In genomic region chr5:136872417-136872816, GRCm38 (mm10) we compare ENCODE assay signal across 29 mouse cellular contexts. TPM values are rescaled to one million over a fixed set of nuclear protein-coding genes. Genes with fewer than 3 reads are reported as not detected.
DNase-seq lines count a peak whose midpoint lies in the region; ATAC-seq and TF ChIP-seq lines count a peak whose summit lies in the region.
"Had no signal": no experiment of that assay in that cellular context is flagged by ENCODE, and none has a peak within 500 bp of the region (broad histone marks: within the 10 kb centered on the region; RNA-seq: fewer than 3 reads in every experiment).

No protein-coding gene starts in this region.

- no peaks in the 10 kb centered on the region for H3K79me2 ChIP-seq in C2C12 (ENCODE audit: control insufficient read depth, insufficient read depth)

- peak; percentile 34 for DNase-seq in gastrocnemius, postnatal 10 days
- DNase-seq in limb, embryonic 14.5 days (ENCODE audit: low spot score), result peak; percentile 18
- no peak for DNase-seq in forebrain, embryonic 10.5 days (ENCODE audit: extremely low spot score, low spot score)
- DNase-seq in left cerebral cortex, postnatal 25 days (ENCODE audit: low spot score in 2 of 2), result no peak
- no peak for DNase-seq in adrenal gland, adult (ENCODE audit: inconsistent age in 2 of 2, low spot score in 1 of 2)
- DNase-seq: adrenal gland, adult 8-10 months; cerebellum, adult 2 months; cerebellum, postnatal 14 days; heart, postnatal 10 days; kidney, adult 9 months; kidney, postnatal 14 days; left cerebral cortex, postnatal 4 days; lung, postnatal 36 days; retina, postnatal 1 day; right cerebral cortex, postnatal 14 days; thymus, postnatal 14 days had no signal

- H3K79me3 ChIP-seq in C2C12 (ENCODE audit: low read depth), result no peaks in the 10 kb centered on the region

- peaks cover 36% of the 10 kb centered on the region for H3K4me1 ChIP-seq in embryonic facial prominence, embryonic 13.5 days
- peaks cover 13% of the 10 kb centered on the region for H3K4me1 ChIP-seq in limb, embryonic 14.5 days (ENCODE audit: control insufficient read depth, insufficient read depth, low read length)
- peaks cover 28% of the 10 kb centered on the region for H3K4me1 ChIP-seq in forebrain, embryonic 10.5 days
- H3K4me1 ChIP-seq: forebrain, embryonic 15.5 days; megakaryocyte, embryonic 14.5 days; stomach, embryonic 15.5 days had no signal

- H3K9me3 ChIP-seq in embryonic facial prominence, embryonic 13.5 days, result no peaks in the 10 kb centered on the region
- H3K9me3 ChIP-seq in limb, embryonic 14.5 days (ENCODE audit: control insufficient read depth, low read length), result no peaks in the 10 kb centered on the region
- no peaks in the 10 kb centered on the region for H3K9me3 ChIP-seq in forebrain, embryonic 10.5 days
- H3K9me3 ChIP-seq: forebrain, embryonic 15.5 days; heart, embryonic 13.5 days; midbrain, embryonic 12.5 days; stomach, embryonic 15.5 days had no signal

- H3K27me3 ChIP-seq in C2C12 (ENCODE audit: control insufficient read depth, insufficient read depth, insufficient read length), result no peaks in the 10 kb centered on the region
- H3K27me3 ChIP-seq in embryonic facial prominence, embryonic 13.5 days, result no peaks in the 10 kb centered on the region
- no peaks in the 10 kb centered on the region for H3K27me3 ChIP-seq in limb, embryonic 14.5 days (ENCODE audit: control insufficient read depth, insufficient read depth, low read length)
- no peaks in the 10 kb centered on the region for H3K27me3 ChIP-seq in forebrain, embryonic 10.5 days (ENCODE audit: poor library complexity, severe bottlenecking)
- H3K27me3 ChIP-seq: forebrain, embryonic 15.5 days; heart, embryonic 13.5 days; midbrain, embryonic 12.5 days; stomach, embryonic 15.5 days had no signal

- no peak overlapping the region for H3ac ChIP-seq in C2C12 (ENCODE audit: control insufficient read depth, insufficient read length, low read depth)

- H3K27ac ChIP-seq in embryonic facial prominence, embryonic 13.5 days, result peak overlapping the region; percentile 60
- no peak overlapping the region for H3K27ac ChIP-seq in limb, embryonic 14.5 days (replicated peaks; ENCODE audit: low read depth, low read length)
- no peak overlapping the region for H3K27ac ChIP-seq in forebrain, embryonic 10.5 days
- H3K27ac ChIP-seq: forebrain, embryonic 15.5 days; heart, embryonic 13.5 days; hindbrain, embryonic 14.5 days; midbrain, embryonic 12.5 days; stomach, embryonic 15.5 days had no signal

- TF ChIP-seq CTCF in C2C12 (IDR thresholded peaks at IDR 0.05; ENCODE audit: control insufficient read depth, insufficient read depth, insufficient read length), result no peak

- H3K36me3 ChIP-seq in C2C12 (ENCODE audit: control insufficient read depth, insufficient read depth), result no peaks in the 10 kb centered on the region
- peaks cover 30% of the 10 kb centered on the region for H3K36me3 ChIP-seq in embryonic facial prominence, embryonic 13.5 days
- H3K36me3 ChIP-seq in limb, embryonic 14.5 days (ENCODE audit: control insufficient read depth, insufficient read depth, low read length), result peaks cover 16% of the 10 kb centered on the region
- peaks cover 11% of the 10 kb centered on the region for H3K36me3 ChIP-seq in forebrain, embryonic 10.5 days (replicated peaks)
- H3K36me3 ChIP-seq: forebrain, embryonic 15.5 days; heart, embryonic 13.5 days; midbrain, embryonic 12.5 days; stomach, embryonic 15.5 days had no signal

- TF ChIP-seq POLR2A in limb, embryonic 14.5 days (IDR thresholded peaks at IDR 0.05; ENCODE audit: borderline replicate concordance, extremely low read depth, insufficient read depth, insufficient read length), result no peak

- intact Hi-C loops in left cerebral cortex, postnatal 25 days (cut with DNase I), result loop anchor here (5.0 kb wide), 1 partner anchor 65 kb away; no protein-coding TSS in a partner anchor

- ATAC-seq in embryonic facial prominence, embryonic 13.5 days (ENCODE audit: insufficient number of reproducible peaks, insufficient read depth, low FRiP score, low TSS enrichment, low read depth), result no peak
- ATAC-seq in limb, embryonic 14.5 days (ENCODE audit: low FRiP score, low read depth), result peak; percentile 42
- ATAC-seq in frontal cortex, adult (ENCODE audit: low TSS enrichment), result no peak
- ATAC-seq: CD4-positive, CD25-positive, alpha-beta regulatory T cell, adult 4 months; forebrain, embryonic 15.5 days; intestine, postnatal 0 days had no signal

- WGBS in embryonic facial prominence, embryonic 13.5 days, result 68% methylated on average over 8 of the region's 8 CpGs
- 85% methylated on average over 8 of the region's 8 CpGs for WGBS in limb, embryonic 14.5 days
- WGBS in forebrain, embryonic 10.5 days, result 83% methylated on average over 8 of the region's 8 CpGs

- H3K4me3 ChIP-seq in C2C12 (ENCODE audit: insufficient read depth, poor library complexity, severe bottlenecking), result no peak overlapping the region
- no peak overlapping the region for H3K4me3 ChIP-seq in embryonic facial prominence, embryonic 13.5 days
- no peak overlapping the region for H3K4me3 ChIP-seq in limb, embryonic 14.5 days (replicated peaks; ENCODE audit: low read length)
- H3K4me3 ChIP-seq in forebrain, embryonic 10.5 days, result no peak overlapping the region
- H3K4me3 ChIP-seq: forebrain, embryonic 15.5 days; heart, embryonic 13.5 days; megakaryocyte, embryonic 14.5 days; midbrain, embryonic 12.5 days; stomach, embryonic 15.5 days had no signal

- H3K9ac ChIP-seq in embryonic facial prominence, embryonic 13.5 days, result no peak overlapping the region
- no peak overlapping the region for H3K9ac ChIP-seq in limb, embryonic 14.5 days (ENCODE audit: low read depth, low read length, severe bottlenecking)
- H3K9ac ChIP-seq: forebrain, embryonic 15.5 days; heart, embryonic 13.5 days; hindbrain, embryonic 14.5 days; midbrain, embryonic 12.5 days; stomach, embryonic 15.5 days had no signal

- no peak overlapping the region for H3K4me2 ChIP-seq in embryonic facial prominence, embryonic 13.5 days
- no peak overlapping the region for H3K4me2 ChIP-seq in limb, embryonic 14.5 days (replicated peaks; ENCODE audit: low read depth, low read length, severe bottlenecking)
- H3K4me2 ChIP-seq: forebrain, embryonic 15.5 days; heart, embryonic 13.5 days; hindbrain, embryonic 14.5 days; liver, embryonic 11.5 days; midbrain, embryonic 12.5 days; stomach, embryonic 15.5 days had no signal

TF ChIP-seq in C2C12, 6 proteins besides CTCF, POLR2A, EP300 and RAD21:
- TF ChIP-seq MYOD1 (IDR thresholded peaks at IDR 0.05; ENCODE audit: control insufficient read depth, insufficient read length, low read depth) (peak; percentile 85), CEBPB (IDR thresholded peaks at IDR 0.05; ENCODE audit: low read depth) (no peak), USF1 (IDR thresholded peaks at IDR 0.05; ENCODE audit: low read depth) (peak; percentile 67), FOSL1 (IDR thresholded peaks at IDR 0.05; ENCODE audit: insufficient read depth, low read length, poor library complexity, severe bottlenecking) (no peak), MYOG (IDR thresholded peaks at IDR 0.05; ENCODE audit: control insufficient read depth, extremely low read depth, insufficient read length) (no peak)

RNA-seq across cellular contexts. Expression of gene Col26a1, which starts 10.6 kb away (rescaled TPM):
- polyA plus RNA-seq in C2C12 (2012; fragmentation: generic; extraction: Trizol), result 0.11 TPM
- polyA plus RNA-seq in embryonic facial prominence, embryonic 13.5 days (2015; fragmentation: Nextera tagmentation; extraction: Ambion mirVana), result 273 and 319 TPM in 2 replicates
- total RNA-seq in gastrocnemius, postnatal 10 days (2021), result 10 to 100 TPM; 24.4 to 28.0 TPM
- 219 and 265 TPM in 2 replicates for polyA plus RNA-seq in limb, embryonic 14.5 days (2012; rRNA removed)
- 85.5 and 109 TPM in 2 replicates for polyA plus RNA-seq in limb, embryonic 14.5 days (2014; fragmentation: Nextera tagmentation; extraction: Ambion mirVana)
- polyA plus RNA-seq in forebrain, embryonic 10.5 days (2016; fragmentation: Nextera tagmentation; extraction: Ambion mirVana), result 48.6 and 48.9 TPM in 2 replicates
- 10 to 100 TPM; 11.9 to 13.1 TPM for total RNA-seq in left cerebral cortex, postnatal 25 days (2021)
- total RNA-seq: hematopoietic stem cell, adult 5-6 weeks had no signal

RNA-seq across cellular contexts. Expression of gene Ift22, which starts 35.5 kb away (rescaled TPM):
- 21.6 TPM for polyA plus RNA-seq in C2C12 (2012; fragmentation: generic; extraction: Trizol)
- polyA plus RNA-seq in embryonic facial prominence, embryonic 13.5 days (2015; fragmentation: Nextera tagmentation; extraction: Ambion mirVana), result 67.4 and 70.2 TPM in 2 replicates
- 1 to 10 TPM; 7.3 to 8.3 TPM for total RNA-seq in gastrocnemius, postnatal 10 days (2021)
- polyA plus RNA-seq in limb, embryonic 14.5 days (2012; rRNA removed), result 23.4 and 28.8 TPM in 2 replicates
- 56.6 and 58.9 TPM in 2 replicates for polyA plus RNA-seq in limb, embryonic 14.5 days (2014; fragmentation: Nextera tagmentation; extraction: Ambion mirVana)
- 107 and 113 TPM in 2 replicates for polyA plus RNA-seq in forebrain, embryonic 10.5 days (2016; fragmentation: Nextera tagmentation; extraction: Ambion mirVana)
- 100 to 1,000 TPM in 1 of 2 experiments, 10 to 100 TPM in 1; 95.3 to 108 TPM for total RNA-seq in left cerebral cortex, postnatal 25 days (2021)

Comparison
In these comparisons a context has a peak if more than half of its experiments do, and no peak if none do; other contexts are left out.
1. DNase-seq: peak in gastrocnemius, postnatal 10 days (single experiment) and limb, embryonic 14.5 days (single experiment); none in forebrain, embryonic 10.5 days (single experiment), left cerebral cortex, postnatal 25 days (0 of 2) and adrenal gland, adult (0 of 2).
2. RNA of gene Col26a1, which starts 10.6 kb away (polyA plus RNA-seq): 273 to 319 TPM in embryonic facial prominence, embryonic 13.5 days, 85.5 to 265 TPM in limb, embryonic 14.5 days and 48.6 to 48.9 TPM in forebrain, embryonic 10.5 days; 0.11 TPM in C2C12 (single experiment); every median in the first group is over 10 times any median in the second.